Mouse (Mus musculus) spleen, adult 10 weeks (tissue): ENCODE results near the gene Selenov. TPM values are rescaled to one million over a fixed set of nuclear protein-coding genes. Genes with fewer than 3 reads are reported as not detected.

Source experiments
- polyA plus RNA-seq: library from polyadenylated mRNA; stranded (reverse); fragments of 350-450 nt; fragmentation: Illumina TruSeq; extraction: RNeasy Lipid Tissue Mini Kit (QIAGEN cat#74804); gene quantifications from one replicate; pipeline ENCODE4 v1.2.3, GENCODE M21; 2015; ENCODE audit warnings: low replicate concordance; ENCODE audit not compliant: insufficient read depth

The Selenov gene
- polyA plus RNA-seq, result not detected

DNA sequence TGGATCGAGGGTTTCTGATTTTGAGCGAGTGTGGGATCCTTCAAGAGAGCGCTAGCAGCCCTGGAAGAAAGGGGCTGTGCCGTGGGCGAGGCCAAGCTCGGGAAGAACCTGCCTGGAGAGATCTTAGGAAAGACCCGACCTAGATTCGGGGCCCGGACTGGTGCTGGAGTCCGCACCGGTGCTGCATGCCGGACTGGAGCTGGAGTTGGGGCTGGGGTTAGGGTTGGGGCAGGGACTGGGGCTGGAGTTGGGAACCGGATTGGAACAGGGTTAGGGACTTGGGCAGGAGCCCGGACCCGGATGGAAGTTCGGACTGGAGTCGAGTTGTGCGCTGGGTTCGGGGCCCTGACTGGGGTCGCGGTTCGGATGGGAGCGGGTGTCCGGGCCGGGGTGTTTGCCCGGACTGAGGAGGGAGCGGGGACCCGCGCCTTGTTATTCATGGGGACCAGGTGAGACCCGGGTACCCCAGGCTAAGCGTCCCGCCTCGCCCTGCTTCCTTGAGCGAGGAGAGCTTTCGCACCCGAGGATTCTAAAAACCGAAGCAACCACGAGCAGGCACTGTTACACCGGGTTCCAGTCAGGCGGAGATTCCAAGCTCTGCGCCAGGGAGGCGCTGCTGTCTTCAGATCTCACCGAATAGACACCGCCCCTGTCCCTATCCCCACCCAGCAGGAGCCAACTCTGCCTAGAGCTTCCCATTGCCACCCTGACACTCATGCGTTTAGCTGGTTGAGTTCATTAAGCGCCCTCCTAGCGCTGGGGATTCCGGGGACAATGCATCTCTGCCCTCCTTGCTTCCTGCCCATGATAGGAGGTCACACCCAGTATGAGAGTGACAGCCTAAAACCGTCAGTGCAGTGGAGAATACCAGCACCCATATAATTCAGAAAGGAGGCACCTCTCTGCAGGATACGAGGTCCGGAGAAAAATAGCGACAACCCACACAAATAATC, at the start of gene Selenov:
Gene Selenov (minus strand): TSS at position 549 of the 953 bp plus-strand sequence.

DNA sequence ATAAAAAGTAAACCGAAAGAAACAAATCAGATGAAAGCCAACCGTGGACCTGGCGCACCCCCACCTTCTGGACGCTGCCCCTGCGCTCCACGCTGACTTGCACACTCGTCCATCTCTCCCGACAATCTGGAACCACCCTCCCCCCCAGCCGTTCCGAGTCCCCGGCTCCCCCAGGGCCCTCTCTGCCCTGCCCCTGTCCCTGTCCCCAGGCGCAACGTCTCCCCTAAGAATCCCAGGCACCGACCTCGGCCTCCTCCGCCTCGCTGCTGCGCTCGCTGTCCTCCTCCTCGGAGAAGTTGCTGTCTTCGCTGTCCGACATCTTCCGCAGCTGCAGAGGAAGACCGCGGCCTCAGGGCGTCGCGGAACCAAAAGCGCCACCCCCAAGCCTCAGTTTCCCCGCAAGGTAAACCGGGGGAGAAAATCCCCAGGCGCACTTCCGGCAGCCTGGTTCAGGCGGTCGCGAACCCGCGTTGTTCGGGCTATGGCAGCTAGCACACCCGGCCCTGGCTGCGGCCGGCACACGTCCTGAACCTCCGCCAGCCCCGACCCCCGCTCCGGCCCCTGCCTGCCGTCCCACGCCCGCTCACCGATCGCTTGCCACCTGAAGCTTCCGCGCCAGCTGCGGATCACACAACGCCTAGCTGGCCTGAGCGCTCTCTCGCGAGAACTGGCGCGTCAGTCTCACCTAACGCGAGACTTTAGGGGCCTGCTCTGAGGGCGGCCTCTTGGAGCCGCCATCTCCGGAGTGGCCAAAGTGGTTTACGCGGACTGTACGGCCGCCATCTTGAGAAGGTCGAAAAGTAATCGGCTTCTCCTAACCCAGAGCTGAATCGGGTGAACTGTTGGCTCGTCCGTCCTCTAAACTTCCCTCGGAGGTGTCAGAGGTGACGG, 47.4 kb upstream of the Selenov start, which contains the start of gene Supt5:
Gene Supt5 (minus strand): TSS at position 639 of the 891 bp plus-strand sequence.

DNA sequence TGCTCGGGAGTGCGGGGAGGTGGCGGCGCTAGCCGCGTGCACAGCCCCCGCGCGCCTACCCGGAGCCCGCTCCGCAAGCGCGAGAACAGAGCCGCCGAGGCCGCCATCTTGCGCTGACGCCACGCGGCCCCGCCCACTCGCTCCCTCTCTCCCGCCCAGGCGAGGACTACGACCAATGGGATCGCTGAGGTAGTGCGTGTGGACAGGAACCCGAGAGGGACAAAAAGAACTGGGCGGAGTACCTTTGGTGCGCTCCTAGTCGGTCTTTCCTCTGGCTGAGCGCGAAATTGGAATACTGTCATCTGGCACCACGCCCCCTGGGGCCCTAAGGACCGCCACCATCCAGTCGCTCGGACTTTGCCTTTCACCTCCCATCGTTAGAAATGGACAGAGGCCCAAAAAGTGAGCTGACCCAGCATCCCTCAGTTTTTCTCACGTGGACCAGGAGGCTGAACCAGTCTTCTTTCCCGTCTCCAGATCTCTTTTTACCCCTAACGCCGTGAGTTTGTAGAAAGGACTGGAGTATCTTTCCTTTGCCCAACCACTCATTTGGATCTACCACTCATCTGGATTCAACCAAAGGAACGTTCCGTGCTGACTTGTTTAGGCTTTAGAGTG, 21.0 kb upstream of the Selenov start, which contains the start of gene Timm50:
Gene Timm50 (minus strand): TSS at position 147 of the 618 bp plus-strand sequence.

DNA sequence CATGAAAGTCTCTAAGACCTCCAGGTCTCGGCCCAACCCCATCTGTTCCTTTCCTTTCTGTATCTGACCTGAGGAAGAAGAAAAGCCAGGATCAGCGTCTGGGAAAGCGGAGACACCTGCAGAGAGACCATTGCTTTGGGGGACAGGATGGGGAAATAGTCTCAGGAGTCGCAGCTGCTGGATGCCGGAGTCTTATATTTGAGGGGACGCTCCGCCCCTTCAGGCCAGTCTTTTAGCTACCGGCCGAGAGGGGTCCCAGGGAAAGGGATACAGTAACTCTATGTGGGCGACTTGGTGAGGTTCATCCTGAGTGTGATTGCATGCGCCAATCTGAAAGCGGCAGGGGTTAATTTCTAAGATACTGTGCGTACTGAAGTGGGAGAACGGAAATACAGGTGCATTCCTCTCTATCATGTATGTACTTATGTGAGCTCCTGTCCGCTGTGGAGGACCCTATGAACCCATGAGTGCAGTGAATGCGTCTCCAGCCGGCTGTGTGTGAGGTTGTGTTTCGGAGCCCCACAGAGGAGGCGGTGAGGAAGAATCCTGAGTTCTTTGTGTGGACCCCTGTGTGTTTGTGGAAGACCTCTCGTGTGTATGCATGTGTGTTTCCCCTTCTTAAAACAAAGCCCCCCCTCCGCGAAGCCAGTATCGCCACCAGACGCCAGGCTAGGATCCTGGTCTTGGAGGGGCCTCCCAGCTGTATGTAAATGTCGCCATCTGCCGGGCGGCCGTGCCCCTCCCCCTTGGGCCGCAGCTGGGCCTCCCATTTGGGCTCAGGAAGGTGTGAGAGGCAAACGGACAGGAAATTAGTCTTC, 10.8 kb upstream of the Selenov start, which contains the start of gene Dll3:
Gene Dll3 (minus strand): TSS at position 623 of the 818 bp plus-strand sequence.

DNA sequence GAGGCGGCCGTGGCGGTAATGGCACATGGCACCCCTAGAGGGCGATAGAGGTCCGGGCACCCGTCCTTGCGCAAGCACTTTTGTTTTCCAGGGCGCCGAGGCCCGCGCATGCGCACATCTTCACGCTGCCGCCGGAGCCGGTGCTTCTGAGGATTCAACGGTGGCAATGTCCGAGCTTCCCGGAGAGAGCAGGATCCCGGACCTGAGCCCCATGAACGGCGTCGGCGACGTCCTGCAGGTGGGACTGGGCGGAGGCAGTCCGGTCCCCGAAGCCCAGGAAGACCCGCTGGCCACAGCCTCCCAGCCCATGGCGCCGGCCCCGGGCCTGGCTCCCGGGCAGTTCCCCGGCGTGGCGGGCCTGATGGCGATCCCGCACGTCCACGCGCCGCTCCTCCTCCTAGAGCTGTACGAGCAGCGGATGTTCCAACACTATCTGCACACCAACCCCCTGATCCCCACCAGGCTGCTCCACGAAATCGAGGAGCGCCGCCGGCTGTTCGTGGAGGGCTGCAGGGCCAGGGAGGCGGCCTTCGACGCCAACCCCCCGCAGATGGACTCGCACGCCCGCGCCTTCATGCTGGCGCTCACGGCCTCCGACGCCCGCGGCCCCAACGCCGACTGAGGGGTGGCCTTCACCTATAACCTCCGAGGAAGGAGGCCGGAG, 13.2 kb downstream of the Selenov start, which contains the start of gene Eid2b:
Gene Eid2b (plus strand): TSS at position 125 of the 664 bp plus-strand sequence.

DNA sequence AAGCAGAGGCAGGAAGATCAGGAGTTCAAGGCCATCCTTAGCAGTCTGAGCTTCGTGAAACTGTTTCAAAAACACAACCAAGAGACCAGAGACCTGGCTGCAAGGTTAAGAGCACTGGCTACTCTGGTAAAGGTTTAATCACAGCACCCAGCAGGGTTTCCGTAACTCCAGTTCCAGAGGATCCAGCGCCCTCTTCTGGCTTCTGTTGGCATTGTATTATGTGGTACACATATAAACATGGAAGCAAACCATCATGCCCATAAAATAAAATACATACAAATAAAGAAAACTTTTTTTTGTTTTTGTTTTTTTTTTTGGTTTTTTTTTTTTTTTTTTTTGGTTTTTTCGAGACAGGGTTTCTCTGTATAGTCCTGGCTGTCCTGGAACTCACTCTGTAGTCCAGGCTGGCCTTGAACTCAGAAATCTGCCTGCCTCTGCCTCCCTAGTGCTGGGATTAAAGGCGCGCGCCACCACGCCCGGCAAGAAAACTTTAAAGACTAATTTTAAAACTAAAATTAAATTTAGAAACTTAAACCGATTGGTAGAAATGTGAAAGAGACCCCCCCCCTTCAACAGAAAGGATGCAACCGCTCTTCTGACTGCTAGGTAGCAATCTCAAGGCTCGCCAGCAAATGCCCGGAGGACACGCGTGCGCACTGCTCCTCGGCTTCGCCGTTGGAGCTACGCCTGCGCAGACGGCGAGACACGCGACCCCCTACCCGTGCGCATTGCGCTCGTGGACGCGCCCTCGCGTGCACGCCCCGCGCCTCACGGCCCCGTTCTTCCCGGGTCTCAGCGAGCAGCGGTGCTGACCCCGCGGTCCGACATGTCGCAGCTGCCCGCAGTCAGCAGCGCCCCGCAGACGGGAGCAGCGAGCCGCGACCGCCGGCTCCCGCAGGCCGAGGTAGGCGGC, 23.6 kb downstream of the Selenov start, which contains the start of gene Eid2:
Gene Eid2 (plus strand): TSS at position 753 of the 913 bp plus-strand sequence.

Other genes with a start within 250 kb of the Selenov start
- 104 TPM for gene Psmc4, start 241.1 kb downstream of the Selenov start, polyA plus RNA-seq
- gene Fcgbp, start 219.9 kb downstream of the Selenov start, polyA plus RNA-seq, result 0.21 TPM
- not detected for gene 9530053A07Rik, start 161.7 kb downstream of the Selenov start, polyA plus RNA-seq
- 101 TPM for gene Fbl, start 121.5 kb downstream of the Selenov start, polyA plus RNA-seq
- gene Dyrk1b, start 111.7 kb downstream of the Selenov start, polyA plus RNA-seq, result 2.8 TPM
- gene Eid2, start 23.3 kb downstream of the Selenov start, polyA plus RNA-seq, result 4.0 TPM
- gene Eid2b, start 13.4 kb downstream of the Selenov start, polyA plus RNA-seq, result 6.2 TPM
- not detected for gene Dll3, start 11.1 kb upstream of the Selenov start, polyA plus RNA-seq
- 17.4 TPM for gene Timm50, start 20.9 kb upstream of the Selenov start, polyA plus RNA-seq
- 76.8 TPM for gene Supt5, start 47.6 kb upstream of the Selenov start, polyA plus RNA-seq
- gene Rps16, start 59.5 kb upstream of the Selenov start, polyA plus RNA-seq, result 2,610 TPM
- gene Plekhg2, start 81.4 kb upstream of the Selenov start, polyA plus RNA-seq, result 62.1 TPM
- gene Zfp36, start 89.1 kb upstream of the Selenov start, polyA plus RNA-seq, result 93.6 TPM
- 6.7 TPM for gene Med29, start 101.5 kb upstream of the Selenov start, polyA plus RNA-seq
- 170 TPM for gene Paf1, start 101.8 kb upstream of the Selenov start, polyA plus RNA-seq
- 376 TPM for gene Gmfg, start 146.3 kb upstream of the Selenov start, polyA plus RNA-seq
- 0.29 TPM for gene Lrfn1, start 160.8 kb upstream of the Selenov start, polyA plus RNA-seq
- not detected for gene Ifnl2, start 219.3 kb upstream of the Selenov start, polyA plus RNA-seq
- not detected for gene Ifnl3, start 231.7 kb upstream of the Selenov start, polyA plus RNA-seq
- gene Sycn, start 249.7 kb upstream of the Selenov start, polyA plus RNA-seq, result 0.75 TPM